Mouse (Mus musculus) spleen, adult 2 months (tissue): Measurements from ENCODE around the gene Sept11. TPM values are rescaled to one million over a fixed set of nuclear protein-coding genes. Genes with fewer than 3 reads are reported as not detected.

Experiments used
- DNase-seq, 2 experiments: peaks; one replicate each; pipeline versions ENCODE4 v3.0.0 to v3.0.0-alpha.2; 2012 to 2021; ENCODE audit warnings: low spot score in 2 of 2, low read depth in 1 of 2
- H3K27ac ChIP-seq: fragments of 200-500 bp; 2 replicates; pipeline ENCODE4 v1.5.1; 2012; ENCODE audit warnings: low read length, inconsistent platforms; ENCODE audit not compliant: insufficient read depth
- H3K27me3 ChIP-seq: fragments of 200-500 bp; 2 replicates; pipeline ENCODE4 v1.6.1; 2012; ENCODE audit warnings: mild to moderate bottlenecking, moderate library complexity, low read length, inconsistent platforms; ENCODE audit not compliant: control insufficient read depth, insufficient read depth
- H3K36me3 ChIP-seq: fragments of 200-500 bp; 2 replicates; pipeline ENCODE4 v1.6.1; 2012; ENCODE audit warnings: mild to moderate bottlenecking, low read length, inconsistent platforms; ENCODE audit not compliant: control insufficient read depth, insufficient read depth
- H3K4me1 ChIP-seq: fragments of 200-500 bp; 2 replicates; pipeline ENCODE4 v1.6.1; 2011; ENCODE audit warnings: inconsistent platforms; ENCODE audit not compliant: control insufficient read depth, insufficient read depth, insufficient read length
- H3K4me3 ChIP-seq: fragments of 200-500 bp; 2 replicates; pipeline ENCODE4 v1.5.1; 2011; ENCODE audit warnings: mild to moderate bottlenecking, inconsistent platforms; ENCODE audit not compliant: insufficient read depth, insufficient read length; ENCODE audit errors: extremely low read depth
- CTCF ChIP-seq: fragments of 200-500 bp; IDR thresholded peaks from 2 replicates; pipeline ENCODE4 v1.5.1; 2011; ENCODE audit warnings: mild to moderate bottlenecking, inconsistent platforms; ENCODE audit not compliant: insufficient read depth, insufficient read length, insufficient replicate concordance; ENCODE audit errors: extremely low read depth
- POLR2A ChIP-seq: fragments of 200-500 bp; IDR thresholded peaks from 2 replicates; pipeline ENCODE4 v1.6.1; 2011; ENCODE audit warnings: low read depth, low read length, inconsistent platforms
- WGBS: fragments of 180-500 bp; shearing (Covaris S2); methylation state at CpG from one replicate; pipeline ENCODE4 v1.1.7; 2018; 5-methylcytosine and 5-hydroxymethylcytosine counted together
- polyA plus RNA-seq: library from polyadenylated mRNA; depleted of rRNA; stranded (reverse); fragments of >200 nt; gene quantifications from 2 replicates; pipeline ENCODE4 v1.2.3, GENCODE M21; 2012

Sept11 gene
- polyA plus RNA-seq, 1 experiment = 21.2 TPM

GRCm38 (mm10) chr5:93085015-93085598, 8.1 kb upstream of the Sept11 start:
- 52% methylated on average over 4 of the region's 4 CpGs for WGBS
- H3K4me1 ChIP-seq = no peaks in the 10 kb centered on the region
- no peak for DNase-seq
- H3K27me3 ChIP-seq = no peaks in the 10 kb centered on the region
- H3K36me3 ChIP-seq = no peaks in the 10 kb centered on the region
- no peak overlapping the region for H3K4me3 ChIP-seq
- TF ChIP-seq CTCF = no peak
- no peak for TF ChIP-seq POLR2A
- H3K27ac ChIP-seq = no peak overlapping the region

GRCm38 (mm10) chr5:93085900-93086299, 7.3 kb upstream of the Sept11 start:
- Histone ChIP-seq H3K27me3 (no peaks in the 10 kb centered on the region), H3K4me3 (no peak overlapping the region), H3K36me3 (no peaks in the 10 kb centered on the region), H3K27ac (no peak overlapping the region), H3K4me1 (no peaks in the 10 kb centered on the region)
- WGBS = 86% methylated on average over 4 of the region's 4 CpGs
- no peak for TF ChIP-seq POLR2A
- TF ChIP-seq CTCF = no peak
- no peak for DNase-seq

GRCm38 (mm10) chr5:93091266-93091665, 2.0 kb upstream of the Sept11 start:
- Histone ChIP-seq H3K36me3 (no peaks in the 10 kb centered on the region), H3K4me3 (no peak overlapping the region), H3K4me1 (peaks cover 16% of the 10 kb centered on the region), H3K27ac (no peak overlapping the region), H3K27me3 (no peaks in the 10 kb centered on the region)
- no peak for DNase-seq
- 77% methylated on average over 3 of the region's 3 CpGs for WGBS
- TF ChIP-seq POLR2A (no peak), CTCF (no peak)

- Histone ChIP-seq H3K27me3 (no peaks in the 10 kb centered on the region), H3K4me3 (peak overlapping the region; percentile 95), H3K27ac (no peak overlapping the region), H3K4me1 (peaks cover 16% of the 10 kb centered on the region), H3K36me3 (no peaks in the 10 kb centered on the region)
- TF ChIP-seq POLR2A = no peak
- TF ChIP-seq CTCF = no peak
- 5% methylated on average over 28 of the region's 28 CpGs for WGBS
- peak; percentile 53 to 73 for DNase-seq
Measured at GRCm38 (mm10) chr5:93092147-93092781, 973 bp upstream of the Sept11 start.

- peak in 1 of 2 experiments; percentile 34 for DNase-seq
- peak overlapping the region; percentile 95 for H3K4me3 ChIP-seq
- no peaks in the 10 kb centered on the region for H3K27me3 ChIP-seq
- WGBS = 2% methylated on average over 50 of the region's 50 CpGs
- H3K36me3 ChIP-seq = no peaks in the 10 kb centered on the region
- H3K4me1 ChIP-seq = peaks cover 16% of the 10 kb centered on the region
- peak overlapping the region; percentile 75 for H3K27ac ChIP-seq
- no peak for TF ChIP-seq CTCF
- no peak for TF ChIP-seq POLR2A
Measured at GRCm38 (mm10) chr5:93093638-93094527, 646 bp downstream of the Sept11 start.

- 88% methylated on average over 7 of the region's 7 CpGs for WGBS
- DNase-seq = no peak
- no peak for TF ChIP-seq POLR2A
- TF ChIP-seq CTCF = no peak
- Histone ChIP-seq H3K36me3 (no peaks in the 10 kb centered on the region), H3K4me1 (peaks cover 16% of the 10 kb centered on the region), H3K27ac (no peak overlapping the region), H3K4me3 (no peak overlapping the region), H3K27me3 (no peaks in the 10 kb centered on the region)
Measured at GRCm38 (mm10) chr5:93095301-93095700, 2.1 kb downstream of the Sept11 start.
